Mouse (Mus musculus) megakaryocyte-erythroid progenitor cell, adult 5-6 weeks (primary cell): ENCODE measurements around the gene Srsf7. TPM values are rescaled to one million over a fixed set of nuclear protein-coding genes. Genes with fewer than 3 reads are reported as not detected.
A peak's percentile ranks its signal among the peaks of the same experiment; 100 is the strongest.
"Not testable (repeated sequence)": the region's sequence is repeated elsewhere in the genome, so short reads cannot be mapped to it uniquely, and the experiment has no call there.

Experiments
- ATAC-seq: replicated peaks from 2 replicates; pipeline ENCODE4 v1.8.0; 2016; ENCODE audit warnings: mild to moderate bottlenecking, inconsistent platforms; ENCODE audit not compliant: severe bottlenecking, poor library complexity, low FRiP score, low TSS enrichment
- total RNA-seq, 2 experiments: library from RNA; stranded (forward) in 1 of 2; stranded (reverse) in 1 of 2; fragments of 200-1000, 215-1000 nt in 1 of 2; fragments of >200 nt in 1 of 2; fragmentation: Nextera tagmentation in 1 of 2; gene quantifications; 2 replicates each; pipeline ENCODE4 v1.2.3; 2014 to 2017

The Srsf7 gene
- total RNA-seq, 2 experiments from 2014 or later: 578 to 654 TPM

GRCm38 (mm10) chr17:80206301-80206670, 821 bp downstream of the Srsf7 start:
- ATAC-seq: peak; percentile 35

- no peak for ATAC-seq
These were observed 1.4 kb downstream of the Srsf7 start for GRCm38 (mm10) chr17:80205657-80206056.

GRCm38 (mm10) chr17:80199160-80199778, 7.8 kb downstream of the Srsf7 start:
- ATAC-seq: 0 out of 2 replicates have a peak, but pooled peaks have one; percentile 16

- ATAC-seq: 0 out of 2 replicates have a peak, but pooled peaks have one; percentile 52
These were observed 14.0 kb downstream of the Srsf7 start for GRCm38 (mm10) chr17:80193075-80193474.

GRCm38 (mm10) chr17:80183615-80184014, 23.5 kb downstream of the Srsf7 start:
- no peak for ATAC-seq

- no peak for ATAC-seq
These were observed 26.6 kb downstream of the Srsf7 start for GRCm38 (mm10) chr17:80180468-80180867.

- peak; percentile 94 for ATAC-seq
These were observed 27.1 kb downstream of the Srsf7 start for GRCm38 (mm10) chr17:80179959-80180358.

- not testable (repeated sequence) for ATAC-seq
These were observed 28.3 kb downstream of the Srsf7 start for GRCm38 (mm10) chr17:80178846-80179245.

- no peak for ATAC-seq
These were observed 31.1 kb downstream of the Srsf7 start for GRCm38 (mm10) chr17:80175966-80176365.

- no peak for ATAC-seq
These were observed 31.7 kb downstream of the Srsf7 start for GRCm38 (mm10) chr17:80175386-80175739.

- no peak for ATAC-seq
These were observed 32.3 kb downstream of the Srsf7 start for GRCm38 (mm10) chr17:80174699-80175385.

- ATAC-seq: no peak
These were observed 33.0 kb downstream of the Srsf7 start for GRCm38 (mm10) chr17:80174146-80174545.

GRCm38 (mm10) chr17:80173708-80174107, 33.4 kb downstream of the Srsf7 start:
- no peak for ATAC-seq

GRCm38 (mm10) chr17:80172761-80173160, 34.3 kb downstream of the Srsf7 start:
- ATAC-seq: no peak

- ATAC-seq: no peak
These were observed 35.2 kb downstream of the Srsf7 start for GRCm38 (mm10) chr17:80171948-80172347.

- no peak for ATAC-seq
These were observed 36.2 kb downstream of the Srsf7 start for GRCm38 (mm10) chr17:80170951-80171350.

GRCm38 (mm10) chr17:80169792-80170191, 37.3 kb downstream of the Srsf7 start:
- ATAC-seq: no peak

- no peak for ATAC-seq
These were observed 38.5 kb downstream of the Srsf7 start for GRCm38 (mm10) chr17:80168425-80169182.

- ATAC-seq: no peak
These were observed 39.3 kb downstream of the Srsf7 start for GRCm38 (mm10) chr17:80167851-80168251.

- no peak for ATAC-seq
These were observed 39.7 kb downstream of the Srsf7 start for GRCm38 (mm10) chr17:80167436-80167835.
